8 mouse cellular contexts compared by ENCODE assay signal in the genomic region with DNA sequence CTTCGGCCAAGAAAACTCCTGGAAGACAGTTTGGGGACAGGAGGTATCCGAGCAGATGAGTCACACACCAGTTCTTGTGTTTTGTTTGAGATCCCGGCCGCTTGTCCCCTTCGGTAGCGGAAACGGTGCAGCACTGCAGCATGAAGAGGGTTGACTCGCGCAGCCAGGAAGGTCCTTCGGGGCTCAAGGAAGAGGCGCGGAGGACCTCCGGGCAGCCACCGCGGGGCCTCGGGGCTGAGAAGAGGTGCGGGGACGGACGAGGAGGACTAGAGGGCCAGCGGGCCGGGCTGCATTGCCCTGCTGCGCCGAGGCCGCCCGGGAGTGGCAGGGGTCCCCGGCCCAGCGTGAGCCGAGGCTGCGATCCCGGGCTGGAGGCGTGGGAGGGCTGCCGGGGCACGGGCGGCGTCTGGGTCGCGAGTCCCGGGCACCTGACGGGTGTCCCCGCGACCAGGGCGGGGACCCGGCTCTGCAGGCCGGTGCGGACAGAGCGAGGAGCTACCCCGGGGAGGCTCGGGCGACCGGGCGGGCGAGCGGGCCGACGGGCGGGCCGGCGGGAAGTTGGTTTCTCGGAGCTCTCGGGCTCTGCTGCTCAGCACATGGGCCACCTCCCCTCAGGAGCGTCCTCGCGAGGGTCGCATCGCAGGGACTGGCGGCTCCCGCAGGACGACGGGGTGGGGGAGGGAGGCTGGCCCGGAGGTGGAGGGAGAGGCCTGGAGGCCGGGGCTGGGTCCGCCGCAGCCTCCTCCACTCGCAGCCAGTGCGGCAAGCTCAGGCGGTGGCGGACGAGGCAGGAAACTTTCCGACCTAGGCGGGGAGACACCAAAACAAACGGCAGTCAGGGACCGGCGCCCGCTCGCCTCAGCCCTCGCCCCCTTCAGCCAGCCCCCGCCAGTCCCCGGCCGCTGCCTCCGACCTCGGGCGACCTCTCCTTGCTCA. TPM values are rescaled to one million over a fixed set of nuclear protein-coding genes. Genes with fewer than 3 reads are reported as not detected.
DNase-seq lines count a peak whose midpoint lies in the region; ATAC-seq and TF ChIP-seq lines count a peak whose summit lies in the region.

No protein-coding gene starts in this region.

- peaks cover 41% of the 10 kb centered on the region for H3K4me1 ChIP-seq in forebrain, embryonic 13.5 days

- DNase-seq in layer of hippocampus, adult 2 months (ENCODE audit: low spot score in 2 of 2): no peak
- DNase-seq in layer of hippocampus, adult 9-10 months (ENCODE audit: low spot score): no peak
- peak; percentile 73 for DNase-seq in brain, embryonic 14.5 days (ENCODE audit: low read depth)
- peak; percentile 63 for DNase-seq in heart, postnatal 4 days
- DNase-seq in left cerebral cortex, adult 2 months (ENCODE audit: extremely low spot score in 1 of 2, low spot score in 2 of 2): peak; percentile 27 to 43
- peak; percentile 68 to 79 for DNase-seq in spleen, postnatal 10 days (ENCODE audit: low spot score in 2 of 2)

- WGBS in forebrain, embryonic 13.5 days: under 1% methylated on average over 78 of the region's 92 CpGs
- WGBS in macrophage (ENCODE audit: missing documents): under 1% methylated on average over 79 of the region's 92 CpGs

- peak overlapping the region; percentile 98 for H3K9ac ChIP-seq in forebrain, embryonic 13.5 days

- TF ChIP-seq POLR2A in brain, embryonic 14.5 days (IDR thresholded peaks at IDR 0.05; ENCODE audit: borderline replicate concordance, extremely low read depth, insufficient read depth, insufficient read length, poor library complexity, severe bottlenecking): no peak

- intact Hi-C loops in left cerebral cortex, adult 2 months (cut with DNase I): loop anchor here (1.0 to 2.0 kb wide), 3 partner anchors 43 to 105 kb away; a partner anchor contains a TSS

- H3K36me3 ChIP-seq in forebrain, embryonic 13.5 days (ENCODE audit: poor library complexity, severe bottlenecking): 0 out of 2 replicates have a peak, but pooled peaks cover 6% of the 10 kb centered on the region
- no peaks in the 10 kb centered on the region for H3K36me3 ChIP-seq in macrophage (ENCODE audit: inconsistent target)

- peak overlapping the region; percentile 88 for H3K4me2 ChIP-seq in forebrain, embryonic 13.5 days

- H3K9me3 ChIP-seq in forebrain, embryonic 13.5 days (replicated peaks): no peaks in the 10 kb centered on the region

- H3K27me3 ChIP-seq in forebrain, embryonic 13.5 days: no peaks in the 10 kb centered on the region

- H3K79me2 ChIP-seq in macrophage (ENCODE audit: inconsistent target): peaks cover 48% of the 10 kb centered on the region

- TF ChIP-seq CTCF in layer of hippocampus, adult 2 months (conservative IDR thresholded peaks at IDR 0.05): no peak
- TF ChIP-seq CTCF in brain, embryonic 14.5 days (IDR thresholded peaks at IDR 0.05; ENCODE audit: borderline replicate concordance, extremely low read depth, insufficient read depth, insufficient read length): no peak
- no peak for TF ChIP-seq CTCF in left cerebral cortex, adult 2 months (IDR thresholded peaks at IDR 0.05)

- H3K27ac ChIP-seq in layer of hippocampus, adult 2 months: peak overlapping the region; percentile 95
- peak overlapping the region; percentile 80 for H3K27ac ChIP-seq in forebrain, embryonic 13.5 days
- H3K27ac ChIP-seq in left cerebral cortex, adult 2 months: peak overlapping the region; percentile 96
- H3K27ac ChIP-seq in macrophage: no peak overlapping the region

- ATAC-seq in forebrain, embryonic 13.5 days: peak; percentile 85

- peak overlapping the region; percentile 71 for H3K4me3 ChIP-seq in layer of hippocampus, adult 2 months
- H3K4me3 ChIP-seq in forebrain, embryonic 13.5 days: peak overlapping the region; percentile 97
- H3K4me3 ChIP-seq in left cerebral cortex, adult 2 months: peak overlapping the region; percentile 98
- peak overlapping the region; percentile 44 for H3K4me3 ChIP-seq in macrophage (ENCODE audit: inconsistent target)

RNA-seq across cellular contexts. Expression of a gene that starts 0.6 kb away (rescaled TPM):
- total RNA-seq in layer of hippocampus, adult 2 months (2021): 100 to 1,000 TPM; 102 to 104 TPM
- 20.5 and 24.5 TPM in 2 replicates for polyA plus RNA-seq in brain, embryonic 14.5 days (2012; rRNA removed)
- 12.1 and 12.7 TPM in 2 replicates for polyA plus RNA-seq in forebrain, embryonic 13.5 days (2015; fragmentation: Nextera tagmentation; extraction: Ambion mirVana)
- total RNA-seq in heart, postnatal 4 days (2021): 100 to 1,000 TPM; 394 to 444 TPM
- total RNA-seq in left cerebral cortex, adult 2 months (2021): 100 to 1,000 TPM; 113 to 116 TPM
- 100 to 1,000 TPM in 24 of 26 experiments, 10 to 100 TPM in 2; 87.1 to 284 (median 224) TPM for total RNA-seq in macrophage (2018; cell fraction: chromatin; rRNA removed)
- 10 to 100 TPM; 57.6 to 99.0 (median 72.0) TPM for total RNA-seq in macrophage (2018; cell fraction: cytosol; rRNA removed)
- total RNA-seq in macrophage (2018; cell fraction: nucleus; rRNA removed): 100 to 1,000 TPM in 19 of 26 experiments, 10 to 100 TPM in 7; 58.3 to 188 (median 113) TPM
- polyA plus RNA-seq in macrophage (2018): 43.3 to 119 TPM (median 48.0 TPM) in 3 replicates

RNA-seq across cellular contexts. Expression of a gene that starts 39.6 kb away (rescaled TPM):
- total RNA-seq in layer of hippocampus, adult 2 months (2021): 10 to 100 TPM; 24.0 to 26.3 TPM
- polyA plus RNA-seq in brain, embryonic 14.5 days (2012; rRNA removed): 17.6 and 18.6 TPM in 2 replicates
- polyA plus RNA-seq in forebrain, embryonic 13.5 days (2015; fragmentation: Nextera tagmentation; extraction: Ambion mirVana): 26.9 and 27.0 TPM in 2 replicates
- total RNA-seq in heart, postnatal 4 days (2021): 10 to 100 TPM; 20.9 to 24.5 TPM
- total RNA-seq in left cerebral cortex, adult 2 months (2021): 10 to 100 TPM; 25.8 to 26.6 TPM
- 10 to 100 TPM; 29.0 to 95.0 (median 72.2) TPM for total RNA-seq in macrophage (2018; cell fraction: chromatin; rRNA removed)
- 10 to 100 TPM; 33.4 to 55.0 (median 42.2) TPM for total RNA-seq in macrophage (2018; cell fraction: cytosol; rRNA removed)
- 10 to 100 TPM; 25.1 to 79.7 (median 46.2) TPM for total RNA-seq in macrophage (2018; cell fraction: nucleus; rRNA removed)
- polyA plus RNA-seq in macrophage (2018): 25.6 to 30.5 TPM (median 28.1 TPM) in 3 replicates

Comparison
In these comparisons a context has a peak if more than half of its experiments do, and no peak if none do; other contexts are left out.
1. DNase-seq: peak in brain, embryonic 14.5 days (single experiment), heart, postnatal 4 days (single experiment), left cerebral cortex, adult 2 months (2 of 2) and spleen, postnatal 10 days (2 of 2); none in layer of hippocampus, adult 2 months (0 of 2) and layer of hippocampus, adult 9-10 months (single experiment).
2. H3K4me3 ChIP-seq: peak in every context shown above with its lines; median percentile 98 in left cerebral cortex, adult 2 months; 97 in forebrain, embryonic 13.5 days; 71 in layer of hippocampus, adult 2 months; 44 in macrophage.